Mouse (Mus musculus): ENCODE data around the gene Nudt22. TPM values are rescaled to one million over a fixed set of nuclear protein-coding genes. Genes with fewer than 3 reads are reported as not detected.
A peak's percentile ranks its signal among the peaks of the same experiment; 100 is the strongest.

Gene Nudt22
- polyA plus RNA-seq, 1 experiment, result 53.8 TPM

GRCm38 (mm10) chr19:6954046-6954445, 41.9 kb downstream of the Nudt22 start:
- H3K36me3 ChIP-seq (ENCODE audit: control insufficient read depth, insufficient read depth, low read length), result peaks cover 67% of the 10 kb centered on the region
- no peaks in the 10 kb centered on the region for H3K27me3 ChIP-seq (ENCODE audit: control insufficient read depth, insufficient read depth, low read length)
- H3K27ac ChIP-seq (ENCODE audit: insufficient read depth, low read depth, low read length), result peak overlapping the region; percentile 8; the same call in 1 of the 2 replicates
- no peak for TF ChIP-seq POLR2A (IDR thresholded peaks at IDR 0.05; ENCODE audit: low read depth, low read length)
- peak; percentile 50; the same call in 1 of the 2 replicates for TF ChIP-seq CTCF (IDR thresholded peaks at IDR 0.05; ENCODE audit: extremely low read depth, insufficient read length, insufficient replicate concordance, low read depth, low read length)
- 21% methylated on average over 9 of the region's 9 CpGs for WGBS
- no peak overlapping the region for H3K4me3 ChIP-seq (ENCODE audit: low read depth, low read length)
- H3K4me1 ChIP-seq (ENCODE audit: control insufficient read depth, insufficient read depth, insufficient read length, low read length), result peaks cover 40% of the 10 kb centered on the region

GRCm38 (mm10) chr19:6952712-6953037, 43.2 kb downstream of the Nudt22 start:
- 4% methylated on average over 3 of the region's 3 CpGs for WGBS
- TF ChIP-seq CTCF (IDR thresholded peaks at IDR 0.05; ENCODE audit: extremely low read depth, insufficient read length, insufficient replicate concordance, low read depth, low read length) (no peak), POLR2A (IDR thresholded peaks at IDR 0.05; ENCODE audit: low read depth, low read length) (no peak)
- peaks cover 46% of the 10 kb centered on the region for H3K4me1 ChIP-seq (ENCODE audit: control insufficient read depth, insufficient read depth, insufficient read length, low read length)
- H3K27me3 ChIP-seq (ENCODE audit: control insufficient read depth, insufficient read depth, low read length), result no peaks in the 10 kb centered on the region
- H3K27ac ChIP-seq (ENCODE audit: insufficient read depth, low read depth, low read length), result peak overlapping the region; percentile 94
- H3K4me3 ChIP-seq (ENCODE audit: low read depth, low read length), result peak overlapping the region; percentile 70
- H3K36me3 ChIP-seq (ENCODE audit: control insufficient read depth, insufficient read depth, low read length), result peaks cover 53% of the 10 kb centered on the region

- H3K4me1 ChIP-seq (ENCODE audit: control insufficient read depth, insufficient read depth, insufficient read length, low read length), result peaks cover 47% of the 10 kb centered on the region
Observed at GRCm38 (mm10) chr19:6951994-6952711, 43.8 kb downstream of the Nudt22 start.

GRCm38 (mm10) chr19:6951381-6951968, 44.4 kb downstream of the Nudt22 start:
- no peak; the same call in none of the 2 replicates for TF ChIP-seq POLR2A (IDR thresholded peaks at IDR 0.05; ENCODE audit: low read depth, low read length)
- TF ChIP-seq CTCF (IDR thresholded peaks at IDR 0.05; ENCODE audit: extremely low read depth, insufficient read length, insufficient replicate concordance, low read depth, low read length), result peak; percentile 17; the same call in 1 of the 2 replicates
- H3K4me3 ChIP-seq (ENCODE audit: low read depth, low read length), result peak overlapping the region; percentile 70
- 1% methylated on average over 35 of the region's 35 CpGs for WGBS
- H3K36me3 ChIP-seq (ENCODE audit: control insufficient read depth, insufficient read depth, low read length), result peaks cover 41% of the 10 kb centered on the region
- H3K4me1 ChIP-seq (ENCODE audit: control insufficient read depth, insufficient read depth, insufficient read length, low read length), result peaks cover 50% of the 10 kb centered on the region
- no peaks in the 10 kb centered on the region for H3K27me3 ChIP-seq (ENCODE audit: control insufficient read depth, insufficient read depth, low read length)
- H3K27ac ChIP-seq (ENCODE audit: insufficient read depth, low read depth, low read length), result peak overlapping the region; percentile 94

More at GRCm38 (mm10) chr19:6951994-6952711, 43.8 kb downstream of the Nudt22 start:
- TF ChIP-seq CTCF (IDR thresholded peaks at IDR 0.05; ENCODE audit: extremely low read depth, insufficient read length, insufficient replicate concordance, low read depth, low read length) (no peak), POLR2A (IDR thresholded peaks at IDR 0.05; ENCODE audit: low read depth, low read length) (no peak; the same call in 1 of the 2 replicates)
- Histone ChIP-seq H3K4me3 (ENCODE audit: low read depth, low read length) (peak overlapping the region; percentile 70), H3K36me3 (ENCODE audit: control insufficient read depth, insufficient read depth, low read length) (peaks cover 48% of the 10 kb centered on the region), H3K27ac (ENCODE audit: insufficient read depth, low read depth, low read length) (peak overlapping the region; percentile 94), H3K27me3 (ENCODE audit: control insufficient read depth, insufficient read depth, low read length) (no peaks in the 10 kb centered on the region)
- 3% methylated on average over 31 of the region's 31 CpGs for WGBS

- Histone ChIP-seq H3K27me3 (ENCODE audit: control insufficient read depth, insufficient read depth, low read length) (no peaks in the 10 kb centered on the region), H3K4me1 (ENCODE audit: control insufficient read depth, insufficient read depth, insufficient read length, low read length) (peaks cover 47% of the 10 kb centered on the region), H3K27ac (ENCODE audit: insufficient read depth, low read depth, low read length) (peak overlapping the region; percentile 94), H3K36me3 (ENCODE audit: control insufficient read depth, insufficient read depth, low read length) (peaks cover 33% of the 10 kb centered on the region), H3K4me3 (ENCODE audit: low read depth, low read length) (peak overlapping the region; percentile 70)
- WGBS, result 1% methylated on average over 28 of the region's 28 CpGs
- no peak for TF ChIP-seq CTCF (IDR thresholded peaks at IDR 0.05; ENCODE audit: extremely low read depth, insufficient read length, insufficient replicate concordance, low read depth, low read length)
- peak; percentile 34; the same call in 1 of the 2 replicates for TF ChIP-seq POLR2A (IDR thresholded peaks at IDR 0.05; ENCODE audit: low read depth, low read length)
Observed at GRCm38 (mm10) chr19:6950613-6951153, 45.2 kb downstream of the Nudt22 start.

- WGBS, result 46% methylated on average over 5 of the region's 5 CpGs
- H3K4me1 ChIP-seq (ENCODE audit: control insufficient read depth, insufficient read depth, insufficient read length, low read length), result peaks cover 41% of the 10 kb centered on the region
- H3K27me3 ChIP-seq (ENCODE audit: control insufficient read depth, insufficient read depth, low read length), result no peaks in the 10 kb centered on the region
- peak overlapping the region; percentile 40 for H3K4me3 ChIP-seq (ENCODE audit: low read depth, low read length)
- TF ChIP-seq POLR2A (IDR thresholded peaks at IDR 0.05; ENCODE audit: low read depth, low read length), result no peak
- TF ChIP-seq CTCF (IDR thresholded peaks at IDR 0.05; ENCODE audit: extremely low read depth, insufficient read length, insufficient replicate concordance, low read depth, low read length), result no peak
- peak overlapping the region; percentile 94 for H3K27ac ChIP-seq (ENCODE audit: insufficient read depth, low read depth, low read length)
- H3K36me3 ChIP-seq (ENCODE audit: control insufficient read depth, insufficient read depth, low read length), result peaks cover 26% of the 10 kb centered on the region
Observed at GRCm38 (mm10) chr19:6949951-6950350, 46.0 kb downstream of the Nudt22 start.

- 43% methylated on average over 5 of the region's 5 CpGs for WGBS
- no peak for TF ChIP-seq CTCF (IDR thresholded peaks at IDR 0.05; ENCODE audit: extremely low read depth, insufficient read length, insufficient replicate concordance, low read depth, low read length)
- TF ChIP-seq POLR2A (IDR thresholded peaks at IDR 0.05; ENCODE audit: low read depth, low read length), result no peak
- peak overlapping the region; percentile 40 for H3K4me3 ChIP-seq (ENCODE audit: low read depth, low read length)
- H3K4me1 ChIP-seq (ENCODE audit: control insufficient read depth, insufficient read depth, insufficient read length, low read length), result peaks cover 41% of the 10 kb centered on the region
- no peaks in the 10 kb centered on the region for H3K27me3 ChIP-seq (ENCODE audit: control insufficient read depth, insufficient read depth, low read length)
- H3K36me3 ChIP-seq (ENCODE audit: control insufficient read depth, insufficient read depth, low read length), result peaks cover 22% of the 10 kb centered on the region
- peak overlapping the region; percentile 94 for H3K27ac ChIP-seq (ENCODE audit: insufficient read depth, low read depth, low read length)
Observed at GRCm38 (mm10) chr19:6949532-6949931, 46.4 kb downstream of the Nudt22 start.
